Mouse (Mus musculus) MN1 (cell line): ENCODE measurements around the gene Kazn.

Source experiments
- DNase-seq: peaks from one replicate; pipeline ENCODE4 v3.0.0-alpha.2; 2016; ENCODE audit warnings: low spot score

The Kazn gene

DNA sequence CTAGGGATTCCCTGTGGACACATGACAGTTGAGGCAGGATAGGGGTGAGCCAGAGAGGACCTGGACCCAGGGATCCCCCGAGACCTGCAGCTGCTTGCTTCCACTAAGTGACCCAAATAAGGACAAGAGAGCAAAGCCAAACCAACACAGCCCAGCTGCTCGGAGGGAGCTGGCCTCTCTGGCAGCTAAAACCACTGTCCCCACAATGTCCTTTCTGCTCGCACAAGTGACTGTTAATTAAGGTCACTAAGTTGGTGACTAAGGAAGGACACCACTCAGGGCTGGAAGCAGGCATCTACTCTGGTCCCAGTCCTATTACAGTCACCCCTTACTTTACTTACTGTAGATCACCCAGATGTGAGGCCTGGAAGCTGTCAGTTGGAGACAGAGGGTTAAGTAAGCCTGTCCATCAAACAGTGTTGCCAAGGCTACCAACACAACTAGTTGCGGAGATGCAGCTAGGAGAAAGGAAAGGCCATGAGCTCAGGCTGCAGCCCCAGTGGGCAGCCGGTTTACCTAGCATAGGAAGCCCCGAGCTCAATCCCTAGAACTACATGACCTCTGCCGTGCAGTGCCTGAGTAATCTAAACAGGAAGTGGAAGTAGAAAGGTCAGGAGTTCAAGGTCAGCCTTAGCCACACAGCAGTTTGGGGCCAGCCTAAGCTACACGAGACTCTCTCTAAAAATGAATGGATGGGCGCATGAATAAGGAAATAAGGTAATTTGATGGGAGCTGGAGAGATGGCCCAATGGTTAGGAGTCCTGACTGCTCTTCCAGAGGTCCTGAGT, 185.3 kb downstream of the Kazn start:
- DNase-seq: no peak

DNA sequence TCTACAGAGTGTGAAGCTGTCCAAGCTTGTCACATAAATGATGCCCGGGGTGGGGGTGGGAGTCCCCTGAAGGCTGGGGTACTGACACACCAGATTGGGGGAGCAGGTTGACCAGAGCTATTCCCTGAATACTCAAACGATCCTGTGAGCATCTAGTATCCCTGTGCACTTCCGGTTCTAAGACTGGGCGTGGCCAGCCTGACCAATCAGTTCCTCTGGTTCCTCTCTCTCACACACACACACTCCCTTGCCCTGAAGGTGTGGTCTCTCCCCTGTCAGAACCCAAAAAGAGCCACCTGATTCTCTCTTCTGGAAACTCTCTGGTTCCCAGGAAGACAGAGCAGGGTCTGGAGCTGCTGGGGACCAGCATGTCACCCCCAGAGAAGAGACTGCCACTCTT, 185.9 kb downstream of the Kazn start:
- no peak for DNase-seq

- no peak for DNase-seq
These were observed 186.6 kb downstream of the Kazn start for GRCm38 (mm10) chr4:142052391-142053132.
